Mouse (Mus musculus): ENCODE data around the gene Ezr. TPM values are rescaled to one million over a fixed set of nuclear protein-coding genes. Genes with fewer than 3 reads are reported as not detected.
"Not testable (repeated sequence)": the region's sequence is repeated elsewhere in the genome, so short reads cannot be mapped to it uniquely, and the experiment has no call there.

The Ezr gene
- polyA plus RNA-seq, 1 experiment from 2014 or later = 166 TPM

- H3K4me2 ChIP-seq (ENCODE audit: low read depth, low read length) = no peak overlapping the region
- H3K27ac ChIP-seq (ENCODE audit: low read length) = no peak overlapping the region
- no peak for ATAC-seq (replicated peaks; ENCODE audit: extremely low read depth, insufficient read depth, low FRiP score)
- no peaks in the 10 kb centered on the region for H3K4me1 ChIP-seq (ENCODE audit: control insufficient read depth, insufficient read depth, low read length)
- no peak overlapping the region for H3K9ac ChIP-seq (ENCODE audit: low read length)
- no peaks in the 10 kb centered on the region for H3K27me3 ChIP-seq (ENCODE audit: control insufficient read depth, insufficient read depth, low read length)
- H3K4me3 ChIP-seq (ENCODE audit: low read length) = no peak overlapping the region
- H3K9me3 ChIP-seq (replicated peaks; ENCODE audit: control insufficient read depth, low read length) = no peaks in the 10 kb centered on the region
- H3K36me3 ChIP-seq (ENCODE audit: control insufficient read depth, insufficient read depth) = no peaks in the 10 kb centered on the region
- WGBS = 22% methylated on average over 6 of the region's 6 CpGs
These were observed 53.3 kb downstream of the Ezr start for GRCm38 (mm10) chr17:6729244-6729742.

GRCm38 (mm10) chr17:6727996-6728610 lies 54.5 kb downstream of the Ezr start:
- 93% methylated on average over 12 of the region's 12 CpGs for WGBS
- Histone ChIP-seq H3K4me2 (ENCODE audit: low read depth, low read length) (no peak overlapping the region), H3K27me3 (ENCODE audit: control insufficient read depth, insufficient read depth, low read length) (no peaks in the 10 kb centered on the region), H3K36me3 (ENCODE audit: control insufficient read depth, insufficient read depth) (no peaks in the 10 kb centered on the region), H3K4me1 (ENCODE audit: control insufficient read depth, insufficient read depth, low read length) (no peaks in the 10 kb centered on the region), H3K9ac (ENCODE audit: low read length) (no peak overlapping the region), H3K27ac (ENCODE audit: low read length) (no peak overlapping the region), H3K4me3 (ENCODE audit: low read length) (no peak overlapping the region), H3K9me3 (replicated peaks; ENCODE audit: control insufficient read depth, low read length) (no peaks in the 10 kb centered on the region)
- no peak for ATAC-seq (replicated peaks; ENCODE audit: extremely low read depth, insufficient read depth, low FRiP score)

DNA sequence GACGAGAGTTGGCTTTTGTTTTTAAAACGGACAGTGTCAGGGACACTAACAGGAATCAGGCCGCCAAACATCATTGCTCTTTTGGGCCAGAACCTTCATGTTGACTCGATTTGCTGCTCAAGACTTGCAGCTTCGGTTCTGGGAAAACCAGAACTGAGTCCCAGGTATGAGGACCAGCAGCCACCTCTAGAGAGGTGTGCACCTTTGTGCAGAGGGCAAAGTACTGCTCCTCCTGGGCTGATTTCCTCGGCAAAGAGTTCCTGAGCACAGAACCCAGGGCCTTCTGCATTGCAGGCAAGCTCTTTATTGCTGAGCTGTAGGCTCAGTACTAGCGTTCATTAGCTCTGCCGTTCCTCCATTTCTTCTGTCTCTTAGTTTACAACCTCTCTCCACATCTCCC lies 68.6 kb downstream of the Ezr start:
- not testable (repeated sequence) for H3K4me3 ChIP-seq (ENCODE audit: low read length); H3K4me2 ChIP-seq (ENCODE audit: low read depth, low read length); H3K4me1 ChIP-seq (ENCODE audit: control insufficient read depth, insufficient read depth, low read length); H3K9ac ChIP-seq (ENCODE audit: low read length); ATAC-seq (replicated peaks; ENCODE audit: extremely low read depth, insufficient read depth, low FRiP score); H3K9me3 ChIP-seq (replicated peaks; ENCODE audit: control insufficient read depth, low read length); H3K27me3 ChIP-seq (ENCODE audit: control insufficient read depth, insufficient read depth, low read length); H3K27ac ChIP-seq (ENCODE audit: low read length); H3K36me3 ChIP-seq (ENCODE audit: control insufficient read depth, insufficient read depth)
- WGBS = 79% methylated on average over 7 of the region's 8 CpGs

GRCm38 (mm10) chr17:6713483-6713882 lies 69.1 kb downstream of the Ezr start:
- not testable (repeated sequence) for H3K9me3 ChIP-seq (replicated peaks; ENCODE audit: control insufficient read depth, low read length); ATAC-seq (replicated peaks; ENCODE audit: extremely low read depth, insufficient read depth, low FRiP score); H3K27ac ChIP-seq (ENCODE audit: low read length); H3K4me3 ChIP-seq (ENCODE audit: low read length); H3K27me3 ChIP-seq (ENCODE audit: control insufficient read depth, insufficient read depth, low read length); H3K4me2 ChIP-seq (ENCODE audit: low read depth, low read length); H3K4me1 ChIP-seq (ENCODE audit: control insufficient read depth, insufficient read depth, low read length); H3K9ac ChIP-seq (ENCODE audit: low read length); H3K36me3 ChIP-seq (ENCODE audit: control insufficient read depth, insufficient read depth)
- WGBS = 72% methylated on average over 2 of the region's 2 CpGs

DNA sequence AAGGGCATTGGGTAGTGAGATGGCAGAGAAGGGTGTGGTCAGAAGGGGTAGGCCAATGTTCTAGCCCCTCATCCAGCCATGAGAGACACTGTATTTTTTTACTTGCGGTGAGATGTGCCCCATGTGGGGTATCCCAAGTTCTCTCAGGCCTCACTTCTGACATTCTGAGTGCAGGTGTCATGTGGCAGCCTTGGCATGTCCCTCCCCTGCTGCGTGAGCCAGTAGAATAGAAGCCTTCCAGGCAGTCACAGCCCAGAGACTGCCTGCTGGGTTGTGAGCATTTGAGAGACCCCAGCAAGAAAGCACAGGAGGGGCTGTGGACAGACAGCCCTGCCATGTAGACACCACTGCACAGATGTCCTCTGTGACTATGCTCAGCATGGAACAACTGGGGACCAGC lies 74.4 kb downstream of the Ezr start:
- not testable (repeated sequence) for H3K4me1 ChIP-seq (ENCODE audit: control insufficient read depth, insufficient read depth, low read length); H3K27ac ChIP-seq (ENCODE audit: low read length); H3K9me3 ChIP-seq (replicated peaks; ENCODE audit: control insufficient read depth, low read length); H3K9ac ChIP-seq (ENCODE audit: low read length); ATAC-seq (replicated peaks; ENCODE audit: extremely low read depth, insufficient read depth, low FRiP score); H3K4me3 ChIP-seq (ENCODE audit: low read length); H3K4me2 ChIP-seq (ENCODE audit: low read depth, low read length); H3K36me3 ChIP-seq (ENCODE audit: control insufficient read depth, insufficient read depth); H3K27me3 ChIP-seq (ENCODE audit: control insufficient read depth, insufficient read depth, low read length)
- WGBS = 82% methylated on average over 2 of the region's 2 CpGs

DNA sequence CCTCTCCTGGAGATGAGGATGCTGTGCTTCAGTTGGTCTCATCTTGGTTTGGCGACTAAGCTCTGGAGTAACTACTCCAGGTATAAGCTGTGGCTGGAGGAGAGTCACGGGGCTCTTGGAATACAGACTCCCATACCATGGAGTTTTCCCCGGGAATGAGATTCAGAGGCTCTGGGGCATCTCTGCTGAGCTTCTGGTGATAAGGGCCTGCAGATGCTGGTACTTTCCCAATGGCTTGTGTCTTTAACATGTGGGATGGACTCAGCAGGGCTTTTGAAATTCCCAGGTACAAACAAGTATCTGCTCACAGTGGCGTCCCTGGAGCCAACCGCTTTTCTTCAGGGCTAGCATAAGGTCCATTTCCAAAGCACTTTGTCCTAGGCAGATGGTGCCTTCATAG lies 75.2 kb downstream of the Ezr start:
- not testable (repeated sequence) for H3K9me3 ChIP-seq (replicated peaks; ENCODE audit: control insufficient read depth, low read length); ATAC-seq (replicated peaks; ENCODE audit: extremely low read depth, insufficient read depth, low FRiP score); H3K4me3 ChIP-seq (ENCODE audit: low read length); H3K27ac ChIP-seq (ENCODE audit: low read length); H3K4me1 ChIP-seq (ENCODE audit: control insufficient read depth, insufficient read depth, low read length); H3K36me3 ChIP-seq (ENCODE audit: control insufficient read depth, insufficient read depth); H3K9ac ChIP-seq (ENCODE audit: low read length); H3K4me2 ChIP-seq (ENCODE audit: low read depth, low read length); H3K27me3 ChIP-seq (ENCODE audit: control insufficient read depth, insufficient read depth, low read length)
- 76% methylated on average over 5 of the region's 5 CpGs for WGBS

DNA sequence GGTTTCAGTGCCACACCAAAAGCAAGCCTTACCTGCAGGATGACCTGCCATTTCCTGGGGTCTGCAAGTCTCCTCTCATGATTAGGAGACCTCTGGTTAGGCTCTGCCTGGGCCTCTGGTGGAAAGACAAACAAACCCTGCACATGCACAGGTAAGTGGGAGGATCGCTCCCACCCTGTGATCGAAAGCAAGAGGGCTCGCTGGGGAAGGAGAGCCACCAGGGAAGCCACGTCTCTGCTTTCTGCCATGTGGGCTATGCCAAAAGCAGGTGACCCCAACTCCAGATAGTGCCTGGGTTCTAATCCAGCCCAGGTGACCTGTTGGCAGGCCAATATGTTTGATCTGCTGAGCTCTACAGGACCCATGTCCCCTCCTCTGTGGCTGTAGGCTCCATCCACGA lies 76.1 kb downstream of the Ezr start:
- not testable (repeated sequence) for H3K4me3 ChIP-seq (ENCODE audit: low read length); H3K4me1 ChIP-seq (ENCODE audit: control insufficient read depth, insufficient read depth, low read length); H3K36me3 ChIP-seq (ENCODE audit: control insufficient read depth, insufficient read depth); ATAC-seq (replicated peaks; ENCODE audit: extremely low read depth, insufficient read depth, low FRiP score); H3K9me3 ChIP-seq (replicated peaks; ENCODE audit: control insufficient read depth, low read length); H3K9ac ChIP-seq (ENCODE audit: low read length); H3K27me3 ChIP-seq (ENCODE audit: control insufficient read depth, insufficient read depth, low read length); H3K27ac ChIP-seq (ENCODE audit: low read length); H3K4me2 ChIP-seq (ENCODE audit: low read depth, low read length)
- WGBS = 89% methylated on average over 5 of the region's 5 CpGs

DNA sequence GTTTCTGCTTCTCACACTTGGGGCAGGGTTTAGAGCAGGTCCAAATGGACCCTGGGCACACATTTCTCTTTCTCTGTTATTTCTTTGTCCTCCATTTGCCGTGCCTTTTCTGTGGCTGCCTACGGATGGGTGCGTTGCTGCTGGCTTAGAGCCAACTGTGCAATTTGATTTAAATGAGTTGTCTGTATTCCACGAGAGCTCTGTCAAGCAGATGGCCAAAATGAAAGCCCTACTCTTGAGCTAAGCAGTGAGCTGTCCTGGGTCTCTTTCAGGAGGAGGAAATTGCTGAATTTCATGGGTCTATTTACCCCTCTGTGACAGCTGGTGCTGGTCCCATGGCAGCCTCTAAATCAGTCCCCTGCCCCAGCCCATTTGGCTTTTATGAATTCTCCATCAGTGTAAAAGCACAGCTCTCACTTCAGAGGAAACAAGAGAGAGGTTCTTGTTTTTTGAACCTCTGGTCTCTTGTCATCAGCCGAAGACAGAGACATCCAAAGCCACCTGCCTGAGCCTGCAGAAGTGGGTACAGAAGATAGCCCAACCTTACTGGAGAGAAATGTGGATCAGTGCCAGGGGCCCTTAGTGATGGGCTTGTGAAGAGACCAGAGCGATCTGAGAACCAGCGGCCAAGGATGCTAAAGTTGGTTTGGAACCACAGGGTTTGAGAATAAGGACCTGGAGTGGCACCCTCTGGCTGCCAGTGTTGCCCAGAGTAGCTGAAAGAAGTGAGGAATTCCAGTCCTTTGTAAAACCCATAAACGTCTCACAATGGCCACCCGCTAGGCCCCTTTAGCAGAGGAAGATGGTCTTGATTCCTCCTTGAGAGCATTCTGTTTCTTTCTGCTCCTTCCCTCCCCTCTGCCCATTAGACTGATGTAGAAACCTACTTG lies 79.0 kb downstream of the Ezr start:
- H3K27me3 ChIP-seq (ENCODE audit: control insufficient read depth, insufficient read depth, low read length); H3K36me3 ChIP-seq (ENCODE audit: control insufficient read depth, insufficient read depth); H3K9me3 ChIP-seq (replicated peaks; ENCODE audit: control insufficient read depth, low read length); H3K27ac ChIP-seq (ENCODE audit: low read length); H3K4me1 ChIP-seq (ENCODE audit: control insufficient read depth, insufficient read depth, low read length); ATAC-seq (replicated peaks; ENCODE audit: extremely low read depth, insufficient read depth, low FRiP score); H3K4me3 ChIP-seq (ENCODE audit: low read length); H3K4me2 ChIP-seq (ENCODE audit: low read depth, low read length); H3K9ac ChIP-seq (ENCODE audit: low read length): not testable (repeated sequence)
- WGBS = 71% methylated on average over 5 of the region's 9 CpGs

GRCm38 (mm10) chr17:6702625-6703221 lies 79.9 kb downstream of the Ezr start:
- WGBS = 0% methylated on average over 2 of the region's 8 CpGs
- not testable (repeated sequence) for H3K4me2 ChIP-seq (ENCODE audit: low read depth, low read length); H3K36me3 ChIP-seq (ENCODE audit: control insufficient read depth, insufficient read depth); H3K9ac ChIP-seq (ENCODE audit: low read length); H3K4me3 ChIP-seq (ENCODE audit: low read length); ATAC-seq (replicated peaks; ENCODE audit: extremely low read depth, insufficient read depth, low FRiP score); H3K9me3 ChIP-seq (replicated peaks; ENCODE audit: control insufficient read depth, low read length); H3K27me3 ChIP-seq (ENCODE audit: control insufficient read depth, insufficient read depth, low read length); H3K27ac ChIP-seq (ENCODE audit: low read length); H3K4me1 ChIP-seq (ENCODE audit: control insufficient read depth, insufficient read depth, low read length)
